Mouse (Mus musculus): ENCODE measurements around the gene Tmem9b. TPM values are rescaled to one million over a fixed set of nuclear protein-coding genes. Genes with fewer than 3 reads are reported as not detected.

Tmem9b gene
- total and polyA plus RNA-seq, 3 experiments, result 26.4 to 30.6 TPM; not detected in 1

GRCm38 (mm10) chr7:109723114-109723513 lies 29.6 kb downstream of the Tmem9b start:
- Histone ChIP-seq H3K9me3 (replicated peaks; ENCODE audit: insufficient read depth, low read length) (no peaks in the 10 kb centered on the region), H3K36me3 (ENCODE audit: control insufficient read depth in 1 of 2, insufficient read depth in 2 of 2, low read length in 2 of 2) (no peaks in the 10 kb centered on the region; a peak in 1 of 4 replicates), H3K9ac (ENCODE audit: control insufficient read depth, low read depth, low read length, poor library complexity, severe bottlenecking) (no peak overlapping the region), H3K4me3 (ENCODE audit: control insufficient read depth in 1 of 2, insufficient read depth in 1 of 2, low read depth in 2 of 2, low read length in 2 of 2) (no peak overlapping the region), H3K79me2 (ENCODE audit: control insufficient read depth, insufficient read depth, low read length, poor library complexity) (no peaks in the 10 kb centered on the region), H3K27me3 (ENCODE audit: control insufficient read depth in 1 of 2, insufficient read depth in 2 of 2, low read length in 2 of 2) (no peaks in the 10 kb centered on the region), H3K4me1 (ENCODE audit: control insufficient read depth in 1 of 2, insufficient read depth in 2 of 2, low read length in 2 of 2) (peaks cover 0 to 3% of the 10 kb centered on the region in 2 experiments; a peak in 2 of 4 replicates), H3K27ac (ENCODE audit: control insufficient read depth, low read depth, low read length) (no peak overlapping the region)
- no peak for DNase-seq (ENCODE audit: low read depth, low spot score)
- TF ChIP-seq NELFE (IDR thresholded peaks at IDR 0.05; ENCODE audit: low read depth, low read length) (no peak), TCF12 (IDR thresholded peaks at IDR 0.05; ENCODE audit: low read depth, low read length) (no peak), NRF1 (IDR thresholded peaks at IDR 0.05; ENCODE audit: insufficient read depth, low read depth, low read length, poor library complexity, severe bottlenecking) (no peak), MAFK (IDR thresholded peaks at IDR 0.05; ENCODE audit: borderline replicate concordance, low read depth, low read length) (no peak), MAZ (IDR thresholded peaks at IDR 0.05; ENCODE audit: low read depth, low read length) (no peak), TAL1 (IDR thresholded peaks at IDR 0.05; ENCODE audit: low read length) (no peak), EP300 (IDR thresholded peaks at IDR 0.05; ENCODE audit: low read depth in 1 of 2, low read length in 2 of 2) (no peak), UBTF (IDR thresholded peaks at IDR 0.05; ENCODE audit: borderline replicate concordance, insufficient read depth, low read depth, low read length) (no peak), CTCF (IDR thresholded peaks at IDR 0.05 in 2 of 3, conservative IDR thresholded peaks at IDR 0.05 in 1 of 3; ENCODE audit: control insufficient read depth in 1 of 3, insufficient read depth in 1 of 3, low read depth in 2 of 3, low read length in 3 of 3, poor library complexity in 1 of 3, severe bottlenecking in 1 of 3) (no peak), CHD1 (IDR thresholded peaks at IDR 0.05; ENCODE audit: low read depth, low read length) (no peak), RAD21 (IDR thresholded peaks at IDR 0.05; ENCODE audit: low read depth, low read length) (no peak), ELF1 (IDR thresholded peaks at IDR 0.05; ENCODE audit: low read depth, low read length) (no peak), GABPA (IDR thresholded peaks at IDR 0.05; ENCODE audit: low read depth, low read length) (no peak), POLR2AphosphoS5 (IDR thresholded peaks at IDR 0.05; ENCODE audit: borderline replicate concordance, low read depth, low read length) (no peak)

- no peaks in the 10 kb centered on the region; a peak in 1 of 4 replicates for H3K36me3 ChIP-seq (ENCODE audit: control insufficient read depth in 1 of 2, insufficient read depth in 2 of 2, low read length in 2 of 2)
- no peak overlapping the region for H3K4me3 ChIP-seq (ENCODE audit: control insufficient read depth in 1 of 2, insufficient read depth in 1 of 2, low read depth in 2 of 2, low read length in 2 of 2)
- H3K79me2 ChIP-seq (ENCODE audit: control insufficient read depth, insufficient read depth, low read length, poor library complexity), result no peaks in the 10 kb centered on the region
- peak; percentile 50 for DNase-seq (ENCODE audit: low read depth, low spot score)
- no peaks in the 10 kb centered on the region for H3K27me3 ChIP-seq (ENCODE audit: control insufficient read depth in 1 of 2, insufficient read depth in 2 of 2, low read length in 2 of 2)
- H3K27ac ChIP-seq (ENCODE audit: control insufficient read depth, low read depth, low read length), result no peak overlapping the region
- H3K9me3 ChIP-seq (replicated peaks; ENCODE audit: insufficient read depth, low read length), result no peaks in the 10 kb centered on the region
- H3K4me1 ChIP-seq (ENCODE audit: control insufficient read depth in 1 of 2, insufficient read depth in 2 of 2, low read length in 2 of 2), result peaks cover 0 to 3% of the 10 kb centered on the region in 2 experiments; a peak in 2 of 4 replicates
- no peak overlapping the region for H3K9ac ChIP-seq (ENCODE audit: control insufficient read depth, low read depth, low read length, poor library complexity, severe bottlenecking)
- TF ChIP-seq ELF1 (IDR thresholded peaks at IDR 0.05; ENCODE audit: low read depth, low read length) (no peak), CTCF (IDR thresholded peaks at IDR 0.05 in 2 of 3, conservative IDR thresholded peaks at IDR 0.05 in 1 of 3; ENCODE audit: control insufficient read depth in 1 of 3, insufficient read depth in 1 of 3, low read depth in 2 of 3, low read length in 3 of 3, poor library complexity in 1 of 3, severe bottlenecking in 1 of 3) (peak; percentile 11 to 51 (median 33); a peak in 3 of 6 replicates)
Observed at GRCm38 (mm10) chr7:109722618-109723017, 30.1 kb downstream of the Tmem9b start.
